Mouse (Mus musculus) ES-E14 (cell line): ENCODE measurements at regions not wholly inside any gene's neighbourhood (a gene's known extent, or its start where the extent isn't known, plus 50 kb on each side); places are given as distances from the start of the nearest gene placed in this dataset.

Experiments used
- CHD2 ChIP-seq: IDR thresholded peaks from 2 replicates; pipeline ENCODE4 v1.6.1; 2014; ENCODE audit warnings: mild to moderate bottlenecking, low read depth, low read length, inconsistent platforms
- HCFC1 ChIP-seq: IDR thresholded peaks from 2 replicates; pipeline ENCODE4 v1.6.1; 2012; ENCODE audit warnings: low read length, inconsistent platforms, borderline replicate concordance; ENCODE audit not compliant: insufficient read depth
- MAFK ChIP-seq: IDR thresholded peaks from 2 replicates; pipeline ENCODE4 v1.6.1; 2014; ENCODE audit warnings: mild to moderate bottlenecking, low read depth, low read length, inconsistent platforms; ENCODE audit not compliant: insufficient read depth
- ZC3H11A ChIP-seq: IDR thresholded peaks from 2 replicates; pipeline ENCODE4 v1.6.1; 2012; ENCODE audit warnings: low read depth, mild to moderate bottlenecking, inconsistent platforms, low read length, borderline replicate concordance
- ZNF384 ChIP-seq: IDR thresholded peaks from 2 replicates; pipeline ENCODE4 v1.6.1; 2012; ENCODE audit warnings: low read depth, low read length, inconsistent platforms

DNA sequence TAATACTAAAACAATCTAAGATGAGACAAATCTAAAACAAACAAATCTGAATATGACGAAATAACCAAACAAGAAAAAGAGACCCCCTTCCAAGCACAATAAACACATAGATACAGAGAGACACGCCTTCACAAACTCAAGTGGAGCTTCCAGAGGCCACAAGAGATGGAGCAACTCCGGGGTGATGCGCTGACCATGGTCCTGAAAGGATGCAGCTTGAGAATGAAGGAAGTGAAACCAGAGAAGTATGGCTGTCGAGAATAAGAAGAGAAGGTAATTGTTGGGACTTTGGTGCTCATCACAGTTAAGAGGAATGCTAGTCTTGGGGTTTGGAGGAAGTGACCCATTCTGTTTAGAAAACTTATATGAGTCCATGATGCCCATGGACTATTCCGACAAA, 173.1 kb downstream of the Olfm4 start:
- TF ChIP-seq HCFC1 (no peak), ZNF384 (no peak), CHD2 (no peak), MAFK (no peak), ZC3H11A (no peak)
